Mouse (Mus musculus) heart, adult 2 months (tissue): ENCODE measurements around the gene Arhgap31.
"Not testable (repeated sequence)": the region's sequence is repeated elsewhere in the genome, so short reads cannot be mapped to it uniquely, and the experiment has no call there.

Source experiments
- CTCF ChIP-seq: fragments of 200-600 bp; IDR thresholded peaks from 2 replicates; pipeline ENCODE4 v1.8.1; 2022; ENCODE audit warnings: antibody characterized with exemption, mild to moderate bottlenecking, moderate library complexity
- EP300 ChIP-seq: fragments of 200-500 bp; IDR thresholded peaks from 2 replicates; pipeline ENCODE4 v1.6.1; 2011; ENCODE audit warnings: low read depth, low read length, control low read depth; ENCODE audit not compliant: insufficient read depth
- POLR2A ChIP-seq: fragments of 200-500 bp; IDR thresholded peaks from 2 replicates; pipeline ENCODE4 v1.6.1; 2011; ENCODE audit warnings: mild to moderate bottlenecking, low read depth, low read length, control low read depth; ENCODE audit not compliant: insufficient read depth

- not testable (repeated sequence) for TF ChIP-seq POLR2A, CTCF, EP300
Observed at GRCm38 (mm10) chr16:38714259-38714526, 1.1 kb upstream of the Arhgap31 start.
